Mouse (Mus musculus) C2C12 (cell line): ENCODE results near the gene Col11a2. TPM values are rescaled to one million over a fixed set of nuclear protein-coding genes. Genes with fewer than 3 reads are reported as not detected.
"Not testable (repeated sequence)": the region's sequence is repeated elsewhere in the genome, so short reads cannot be mapped to it uniquely, and the experiment has no call there.

Source experiments
- H3K27me3 ChIP-seq: one replicate; pipeline ENCODE4 v1.6.1; 2011; ENCODE audit not compliant: control insufficient read depth, insufficient read depth, insufficient read length
- H3K36me3 ChIP-seq: one replicate; pipeline ENCODE4 v1.6.1; 2011; ENCODE audit not compliant: control insufficient read depth, insufficient read depth
- H3K4me3 ChIP-seq: one replicate; pipeline ENCODE4 v1.5.1; 2011; ENCODE audit warnings: mild to moderate bottlenecking, control low read depth; ENCODE audit not compliant: poor library complexity, insufficient read depth, severe bottlenecking
- H3K79me2 ChIP-seq: one replicate; pipeline ENCODE4 v1.6.1; 2011; ENCODE audit not compliant: control insufficient read depth, insufficient read depth
- H3K79me3 ChIP-seq: one replicate; pipeline ENCODE4 v1.6.1; 2011; ENCODE audit warnings: low read depth, control low read depth
- H3ac ChIP-seq: one replicate; pipeline ENCODE3; 2011; ENCODE audit warnings: low read depth; ENCODE audit not compliant: control insufficient read depth, insufficient read length
- CEBPB ChIP-seq: IDR thresholded peaks from one replicate; pipeline ENCODE4 v1.6.1; 2011; ENCODE audit warnings: low read depth, mild to moderate bottlenecking, control low read depth, moderate library complexity
- CTCF ChIP-seq: IDR thresholded peaks from one replicate; pipeline ENCODE4 v1.5.1; 2011; ENCODE audit not compliant: control insufficient read depth, insufficient read depth, insufficient read length
- FOSL1 ChIP-seq: IDR thresholded peaks from one replicate; pipeline ENCODE4 v1.8.0; 2011; ENCODE audit warnings: mild to moderate bottlenecking, low read length; ENCODE audit not compliant: poor library complexity, insufficient read depth, severe bottlenecking
- MAX ChIP-seq: IDR thresholded peaks from one replicate; pipeline ENCODE4 v1.6.1; 2011; ENCODE audit warnings: mild to moderate bottlenecking, control low read depth
- MYOD1 ChIP-seq: IDR thresholded peaks from one replicate; pipeline ENCODE4 v1.6.1; 2011; ENCODE audit warnings: low read depth; ENCODE audit not compliant: control insufficient read depth, insufficient read length
- MYOG ChIP-seq: IDR thresholded peaks from one replicate; pipeline ENCODE4 v1.6.1; 2011; ENCODE audit not compliant: control insufficient read depth, insufficient read length; ENCODE audit errors: extremely low read depth
- USF1 ChIP-seq: IDR thresholded peaks from one replicate; pipeline ENCODE4 v1.6.1; 2011; ENCODE audit warnings: low read depth, mild to moderate bottlenecking, control low read depth, moderate library complexity
- polyA plus RNA-seq: library from polyadenylated mRNA; unstranded; fragments of >200 nt; fragmentation: generic; extraction: Trizol; gene quantifications from one replicate; pipeline ENCODE4 v1.2.1, GENCODE M21; 2012; ENCODE audit warnings: missing spikeins

Col11a2 gene
- polyA plus RNA-seq, 1 experiment, result 0.77 TPM

DNA sequence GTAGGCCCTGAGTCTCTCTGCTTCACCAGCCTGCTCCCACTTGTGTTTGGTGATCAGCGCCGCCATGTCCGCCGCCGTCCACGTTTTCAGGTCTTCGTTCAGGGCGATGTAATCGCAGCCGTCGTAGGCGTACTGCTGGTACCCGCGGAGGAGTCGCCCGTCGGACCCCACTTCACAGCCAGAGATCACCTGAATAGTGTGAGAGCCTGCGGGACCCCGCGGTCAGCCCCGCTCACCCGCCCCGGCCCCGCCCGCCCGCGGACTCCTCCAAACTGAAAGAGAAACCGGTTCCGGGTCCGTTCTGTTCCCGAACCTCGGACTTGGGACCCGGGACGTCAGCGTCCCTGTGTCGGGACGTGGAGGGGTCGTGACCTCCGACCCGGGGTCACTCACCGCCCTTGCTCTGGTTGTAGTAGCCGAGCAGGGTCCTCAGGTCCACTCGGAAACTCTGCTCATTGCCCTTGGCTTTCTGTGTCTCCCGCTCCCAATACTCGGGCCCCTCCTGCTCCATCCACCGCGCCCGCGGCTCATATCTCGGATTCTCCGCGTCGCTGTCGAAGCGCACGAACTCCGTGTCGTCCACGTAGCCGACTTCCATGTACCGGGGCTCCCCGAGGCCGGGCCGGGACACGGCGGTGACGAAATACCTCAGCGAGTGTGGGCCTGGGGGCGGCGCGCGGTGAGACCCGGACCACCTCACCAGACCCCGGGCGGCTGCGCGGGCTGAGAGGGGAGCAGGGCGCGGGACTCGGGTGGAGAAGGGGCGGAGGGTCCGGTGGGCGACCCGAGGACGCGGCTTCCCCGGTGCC is 39.7 kb upstream of the Col11a2 start:
- no peak overlapping the region for H3K4me3 ChIP-seq
- TF ChIP-seq FOSL1 (no peak), MAX (no peak), USF1 (no peak), MYOD1 (no peak), CEBPB (no peak)
- peak overlapping the region; percentile 30 for H3ac ChIP-seq
- no peaks in the 10 kb centered on the region for H3K79me3 ChIP-seq
- no peaks in the 10 kb centered on the region for H3K79me2 ChIP-seq
- no peaks in the 10 kb centered on the region for H3K27me3 ChIP-seq
- H3K36me3 ChIP-seq, result no peaks in the 10 kb centered on the region

- Histone ChIP-seq H3K4me3 (no peak within 1 kb of the TSS), H3K27me3 (no peaks in the 10 kb centered on the region), H3ac (peak within 1 kb of the TSS; percentile 30), H3K79me2 (no peaks in the 10 kb centered on the region), H3K79me3 (no peaks in the 10 kb centered on the region), H3K36me3 (no peaks in the 10 kb centered on the region)
- no peak for TF ChIP-seq MAX
These were observed 39.1 kb upstream of the Col11a2 start, which contains the start of gene H2-K1 for GRCm38 (mm10) chr17:34000150-34000537. Gene H2-K1 (minus strand): TSS chr17:34000347.

GRCm38 (mm10) chr17:34000796-34001195 is 38.4 kb upstream of the Col11a2 start:
- not testable (repeated sequence) for H3K27me3 ChIP-seq, H3K36me3 ChIP-seq, H3K79me2 ChIP-seq, H3ac ChIP-seq, H3K4me3 ChIP-seq, H3K79me3 ChIP-seq

- Histone ChIP-seq H3ac (no peak overlapping the region), H3K4me3 (no peak overlapping the region), H3K36me3 (no peaks in the 10 kb centered on the region), H3K27me3 (no peaks in the 10 kb centered on the region), H3K79me3 (no peaks in the 10 kb centered on the region), H3K79me2 (no peaks in the 10 kb centered on the region)
- TF ChIP-seq MYOG (no peak), MYOD1 (no peak)
These were observed 35.8 kb upstream of the Col11a2 start for GRCm38 (mm10) chr17:34003426-34003825.

- TF ChIP-seq USF1 (no peak), MYOG (no peak), MYOD1 (no peak)
- Histone ChIP-seq H3ac (no peak overlapping the region), H3K36me3 (no peaks in the 10 kb centered on the region), H3K4me3 (no peak overlapping the region), H3K27me3 (peaks cover 5% of the 10 kb centered on the region), H3K79me2 (no peaks in the 10 kb centered on the region), H3K79me3 (no peaks in the 10 kb centered on the region)
These were observed 32.7 kb upstream of the Col11a2 start for GRCm38 (mm10) chr17:34006570-34006969.

DNA sequence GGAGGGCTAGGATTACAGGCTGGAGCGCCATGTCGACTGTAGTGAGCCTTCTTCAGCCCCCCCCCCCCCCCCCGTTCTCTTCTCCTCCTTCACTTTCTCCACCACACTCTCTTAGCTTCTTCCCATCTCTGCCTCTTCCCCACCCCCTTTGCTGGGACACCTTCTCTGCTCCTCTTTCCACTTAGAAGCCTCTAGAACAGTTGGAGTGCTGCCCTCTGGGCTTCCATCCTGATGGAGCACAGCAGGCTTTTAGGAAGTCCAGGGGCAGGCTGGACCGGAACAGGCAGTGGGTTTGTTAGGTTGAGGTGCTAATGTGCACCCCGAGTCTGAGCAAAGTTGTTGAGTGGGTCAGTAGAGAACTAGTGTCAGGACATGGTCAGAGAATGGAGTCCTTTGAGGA is 29.1 kb upstream of the Col11a2 start:
- no peaks in the 10 kb centered on the region for H3K36me3 ChIP-seq
- H3K4me3 ChIP-seq, result no peak overlapping the region
- H3K79me2 ChIP-seq, result no peaks in the 10 kb centered on the region
- no peak overlapping the region for H3ac ChIP-seq
- H3K79me3 ChIP-seq, result no peaks in the 10 kb centered on the region
- TF ChIP-seq MYOD1 (no peak), USF1 (no peak), CEBPB (no peak), MAX (no peak), MYOG (no peak), FOSL1 (no peak), CTCF (no peak)
- peaks cover 5% of the 10 kb centered on the region for H3K27me3 ChIP-seq
